Mouse (Mus musculus) kidney, adult 2 months (tissue): ENCODE measurements around the gene Cd300lg.

Experiments
- CTCF ChIP-seq: fragments of 200-500 bp; conservative IDR thresholded peaks from 2 replicates; pipeline ENCODE4 v1.5.1; 2011; ENCODE audit warnings: low read depth, mild to moderate bottlenecking, control low read depth, low read length, moderate library complexity, mixed read lengths; ENCODE audit not compliant: insufficient read depth, insufficient read length
- POLR2A ChIP-seq: fragments of 200-500 bp; IDR thresholded peaks from one replicate; pipeline ENCODE4 v1.6.1; 2011; ENCODE audit warnings: low read depth, low read length, control low read depth

- TF ChIP-seq POLR2A (no peak), CTCF (no peak)
Measured at GRCm38 (mm10) chr11:102006271-102006670, 35.0 kb upstream of the Cd300lg start.
